Mouse (Mus musculus) forebrain, embryonic 12.5 days (tissue): ENCODE measurements at regions not wholly inside any gene's neighbourhood (a gene's known extent, or its start where the extent isn't known, plus 50 kb on each side); places are given as distances from the start of the nearest gene placed in this dataset.

Experiments used
- ATAC-seq: fragments of 200-750 bp; cut with Nextera tagmentation; 2 replicates; pipeline ENCODE4 v1.8.0; 2017; ENCODE audit warnings: moderate TSS enrichment; ENCODE audit not compliant: low FRiP score
- H3K27ac ChIP-seq: fragments of 300-500 bp; sonication (generic); 2 replicates; pipeline ENCODE4 v1.5.1; 2016; ENCODE audit warnings: mild to moderate bottlenecking
- H3K27me3 ChIP-seq: fragments of 300-500 bp; sonication (generic); 2 replicates; pipeline ENCODE4 v1.6.1; 2016; ENCODE audit warnings: mild to moderate bottlenecking
- H3K36me3 ChIP-seq: fragments of 300-500 bp; sonication (generic); replicated peaks from 2 replicates; pipeline ENCODE4 v1.6.1; 2016; ENCODE audit warnings: mild to moderate bottlenecking
- H3K4me1 ChIP-seq: fragments of 300-500 bp; sonication (generic); 2 replicates; pipeline ENCODE4 v1.6.1; 2016
- H3K4me2 ChIP-seq: fragments of 300-500 bp; sonication (generic); 2 replicates; pipeline ENCODE4 v1.6.1; 2016; ENCODE audit warnings: mild to moderate bottlenecking, moderate library complexity
- H3K4me3 ChIP-seq: fragments of 300-500 bp; sonication (generic); replicated peaks from 2 replicates; pipeline ENCODE4 v1.5.1; 2016; ENCODE audit warnings: mild to moderate bottlenecking
- H3K9ac ChIP-seq: fragments of 300-500 bp; sonication (generic); 2 replicates; pipeline ENCODE4 v1.6.1; 2016; ENCODE audit warnings: mild to moderate bottlenecking
- H3K9me3 ChIP-seq: fragments of 300-500 bp; sonication (generic); 2 replicates; pipeline ENCODE4 v1.6.1; 2016
- WGBS: fragments of 180-500 bp; shearing (Covaris S2); methylation state at CpG from one replicate; pipeline ENCODE4 v1.1.7; 2016; 5-methylcytosine and 5-hydroxymethylcytosine counted together

- peak; percentile 87; the same call in 1 of the 2 replicates for ATAC-seq
- H3K4me3 ChIP-seq: no peak overlapping the region
- peak overlapping the region; percentile 65; the same call in 1 of the 2 replicates for H3K27ac ChIP-seq
- no peak overlapping the region for H3K9ac ChIP-seq
- H3K27me3 ChIP-seq: no peaks in the 10 kb centered on the region
- peaks cover 27% of the 10 kb centered on the region for H3K4me1 ChIP-seq
- H3K4me2 ChIP-seq: no peak overlapping the region
- H3K9me3 ChIP-seq: no peaks in the 10 kb centered on the region
- no peaks in the 10 kb centered on the region for H3K36me3 ChIP-seq
- WGBS: 44% methylated on average over 7 of the region's 7 CpGs
Measured at GRCm38 (mm10) chr5:138911769-138912710, 85.1 kb downstream of the Pdgfa start.

- H3K9me3 ChIP-seq: no peaks in the 10 kb centered on the region
- peaks cover 27% of the 10 kb centered on the region for H3K4me1 ChIP-seq
- no peaks in the 10 kb centered on the region for H3K27me3 ChIP-seq
- no peaks in the 10 kb centered on the region for H3K36me3 ChIP-seq
- no peak overlapping the region for H3K9ac ChIP-seq
- ATAC-seq: no peak; the same call in 1 of the 2 replicates
- no peak overlapping the region for H3K4me3 ChIP-seq
- no peak overlapping the region for H3K4me2 ChIP-seq
- 55% methylated on average over 7 of the region's 7 CpGs for WGBS
- H3K27ac ChIP-seq: peak overlapping the region; percentile 46; the same call in 1 of the 2 replicates
Measured at GRCm38 (mm10) chr5:138912711-138913105, 84.5 kb downstream of the Pdgfa start.

- no peak for ATAC-seq
- no peak overlapping the region for H3K4me2 ChIP-seq
- no peaks in the 10 kb centered on the region for H3K9me3 ChIP-seq
- no peaks in the 10 kb centered on the region for H3K27me3 ChIP-seq
- WGBS: 10% methylated on average over 5 of the region's 5 CpGs
- H3K9ac ChIP-seq: no peak overlapping the region
- peaks cover 27% of the 10 kb centered on the region for H3K4me1 ChIP-seq
- no peak overlapping the region for H3K4me3 ChIP-seq
- no peaks in the 10 kb centered on the region for H3K36me3 ChIP-seq
- H3K27ac ChIP-seq: no peak overlapping the region
Measured at GRCm38 (mm10) chr5:138915068-138915467, 82.1 kb downstream of the Pdgfa start.

- H3K4me3 ChIP-seq: no peak overlapping the region
- ATAC-seq: no peak
- no peaks in the 10 kb centered on the region for H3K36me3 ChIP-seq
- WGBS: 66% methylated on average over 4 of the region's 4 CpGs
- H3K4me2 ChIP-seq: no peak overlapping the region
- no peak overlapping the region for H3K9ac ChIP-seq
- H3K27me3 ChIP-seq: no peaks in the 10 kb centered on the region
- H3K4me1 ChIP-seq: peaks cover 27% of the 10 kb centered on the region
- no peak overlapping the region for H3K27ac ChIP-seq
- H3K9me3 ChIP-seq: no peaks in the 10 kb centered on the region
Measured at GRCm38 (mm10) chr5:138915496-138915895, 81.7 kb downstream of the Pdgfa start.

GRCm38 (mm10) chr5:138920156-138920845 lies 76.9 kb downstream of the Pdgfa start:
- 84% methylated on average over 7 of the region's 7 CpGs for WGBS
- Histone ChIP-seq H3K9ac (no peak overlapping the region), H3K4me1 (no peaks in the 10 kb centered on the region), H3K4me3 (no peak overlapping the region), H3K27ac (no peak overlapping the region), H3K36me3 (no peaks in the 10 kb centered on the region), H3K27me3 (no peaks in the 10 kb centered on the region), H3K4me2 (no peak overlapping the region), H3K9me3 (no peaks in the 10 kb centered on the region)
- no peak for ATAC-seq

GRCm38 (mm10) chr5:138922116-138922515 lies 75.1 kb downstream of the Pdgfa start:
- no peaks in the 10 kb centered on the region for H3K27me3 ChIP-seq
- H3K4me3 ChIP-seq: no peak overlapping the region
- H3K9me3 ChIP-seq: no peaks in the 10 kb centered on the region
- no peak overlapping the region for H3K9ac ChIP-seq
- H3K4me2 ChIP-seq: no peak overlapping the region
- no peak overlapping the region for H3K27ac ChIP-seq
- no peaks in the 10 kb centered on the region for H3K36me3 ChIP-seq
- ATAC-seq: no peak
- 80% methylated on average over 3 of the region's 3 CpGs for WGBS
- no peaks in the 10 kb centered on the region for H3K4me1 ChIP-seq
